Mouse (Mus musculus) limb, embryonic 13.5 days (tissue): Measurements from ENCODE around the gene Arl15. TPM values are rescaled to one million over a fixed set of nuclear protein-coding genes. Genes with fewer than 3 reads are reported as not detected.

Experiments used
- ATAC-seq: fragments of 200-750 bp; cut with Nextera tagmentation; 2 replicates; pipeline ENCODE4 v1.8.0; 2017; ENCODE audit warnings: low read depth, moderate number of reproducible peaks, moderate TSS enrichment; ENCODE audit not compliant: low FRiP score
- H3K27ac ChIP-seq: fragments of 300-500 bp; sonication (generic); 2 replicates; pipeline ENCODE4 v1.5.1; 2015; ENCODE audit warnings: inconsistent platforms, mild to moderate bottlenecking, moderate library complexity
- H3K27me3 ChIP-seq: fragments of 300-500 bp; sonication (generic); 2 replicates; pipeline ENCODE4 v1.6.1; 2015; ENCODE audit warnings: mild to moderate bottlenecking, inconsistent platforms
- H3K36me3 ChIP-seq: fragments of 300-500 bp; sonication (generic); 2 replicates; pipeline ENCODE4 v1.6.1; 2015; ENCODE audit warnings: inconsistent platforms, mild to moderate bottlenecking, moderate library complexity
- H3K4me1 ChIP-seq: fragments of 300-500 bp; sonication (generic); 2 replicates; pipeline ENCODE4 v1.6.1; 2015; ENCODE audit warnings: inconsistent platforms
- H3K4me2 ChIP-seq: fragments of 300-500 bp; sonication (generic); replicated peaks from 2 replicates; pipeline ENCODE4 v1.6.1; 2015; ENCODE audit warnings: inconsistent platforms, mild to moderate bottlenecking, moderate library complexity
- H3K4me3 ChIP-seq: fragments of 300-500 bp; sonication (generic); 2 replicates; pipeline ENCODE4 v1.5.1; 2015; ENCODE audit warnings: moderate library complexity, mild to moderate bottlenecking, inconsistent platforms
- H3K9ac ChIP-seq: fragments of 300-500 bp; sonication (generic); 2 replicates; pipeline ENCODE4 v1.6.1; 2015; ENCODE audit warnings: mild to moderate bottlenecking, inconsistent platforms
- H3K9me3 ChIP-seq: fragments of 300-500 bp; sonication (generic); 2 replicates; pipeline ENCODE4 v1.6.1; 2016; ENCODE audit warnings: inconsistent platforms
- WGBS: fragments of 180-500 bp; shearing (Covaris S2); methylation state at CpG from one replicate; pipeline ENCODE4 v1.1.7; 2015; 5-methylcytosine and 5-hydroxymethylcytosine counted together
- polyA plus RNA-seq: library from polyadenylated mRNA; unstranded; fragments of >200 nt; fragmentation: Nextera tagmentation; extraction: Ambion mirVana; gene quantifications from 2 replicates; pipeline ENCODE4 v1.2.1, GENCODE M21; 2015

Gene Arl15
- polyA plus RNA-seq, 1 experiment from 2014 or later: 14.2 TPM

DNA sequence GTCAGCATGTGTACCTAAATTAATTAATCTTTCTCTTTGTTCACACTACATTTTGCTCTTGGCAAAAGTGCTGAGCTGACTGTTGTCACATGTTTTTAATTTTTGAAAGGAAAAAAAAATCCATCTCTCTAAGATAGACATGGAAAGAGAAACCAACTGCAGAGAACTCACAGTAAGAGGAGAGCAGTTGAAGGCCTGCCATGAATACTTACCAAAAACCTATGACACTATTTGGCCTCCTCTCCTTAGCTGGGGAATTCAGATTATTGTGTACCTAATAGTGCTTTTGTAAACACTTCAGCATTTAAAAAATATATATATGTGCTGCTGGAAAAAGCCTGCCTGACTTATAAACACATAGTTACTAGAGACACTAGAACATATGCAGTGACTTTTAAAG, 302.1 kb downstream of the Arl15 start:
- Histone ChIP-seq H3K4me2 (no peak overlapping the region), H3K36me3 (no peaks in the 10 kb centered on the region), H3K9ac (no peak overlapping the region), H3K4me3 (no peak overlapping the region), H3K4me1 (peaks cover 18% of the 10 kb centered on the region), H3K27me3 (no peaks in the 10 kb centered on the region), H3K27ac (no peak overlapping the region), H3K9me3 (no peaks in the 10 kb centered on the region)
- ATAC-seq: no peak

DNA sequence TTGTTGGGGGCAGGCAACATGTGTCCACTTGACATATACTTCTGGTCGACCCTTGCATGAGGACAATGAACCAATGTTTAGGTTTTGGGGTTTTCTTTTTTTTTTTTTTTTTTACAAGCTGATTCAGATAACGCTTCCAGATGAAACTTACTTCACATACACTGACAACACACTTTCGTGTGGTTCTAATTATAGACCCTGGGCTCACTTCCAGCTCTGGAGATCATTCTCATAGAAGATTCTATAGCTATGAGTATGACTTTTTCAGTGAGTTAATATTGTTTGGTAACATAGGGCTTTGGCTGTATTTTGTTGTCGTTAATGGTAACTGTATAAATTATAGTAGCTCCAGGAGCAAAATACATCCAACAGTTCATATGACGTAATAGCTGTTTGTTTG, 306.9 kb downstream of the Arl15 start:
- H3K36me3 ChIP-seq: 0 out of 2 replicates have a peak, but pooled peaks cover 11% of the 10 kb centered on the region
- H3K27me3 ChIP-seq: no peaks in the 10 kb centered on the region
- ATAC-seq: peak; percentile 40; the same call in 1 of the 2 replicates
- no peaks in the 10 kb centered on the region for H3K9me3 ChIP-seq
- 40% methylated on average over 5 of the region's 5 CpGs for WGBS
- H3K27ac ChIP-seq: no peak overlapping the region
- H3K4me2 ChIP-seq: no peak overlapping the region
- H3K4me3 ChIP-seq: no peak overlapping the region
- H3K9ac ChIP-seq: no peak overlapping the region
- H3K4me1 ChIP-seq: peaks cover 10% of the 10 kb centered on the region

DNA sequence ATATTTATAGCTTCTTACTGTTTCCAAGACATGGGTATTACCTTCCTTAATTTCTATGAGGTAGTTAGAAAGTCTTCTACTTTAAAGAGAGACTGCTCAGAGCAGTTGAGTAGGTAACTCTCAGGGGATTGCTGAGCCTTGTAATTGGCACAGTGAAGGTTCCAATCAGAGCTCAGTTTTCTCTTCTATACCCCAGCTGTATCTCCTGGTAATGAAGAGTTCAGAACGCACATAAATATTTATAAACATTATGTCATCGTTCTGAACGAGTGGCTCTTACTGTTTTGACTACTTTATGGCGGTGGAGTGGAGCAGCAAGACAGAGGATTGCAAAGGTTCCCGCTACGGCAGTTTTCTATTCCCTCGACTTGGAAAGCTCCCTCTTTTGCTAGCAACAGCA, 311.8 kb downstream of the Arl15 start:
- Histone ChIP-seq H3K36me3 (0 out of 2 replicates have a peak, but pooled peaks cover 11% of the 10 kb centered on the region), H3K4me3 (no peak overlapping the region), H3K27me3 (no peaks in the 10 kb centered on the region), H3K9me3 (no peaks in the 10 kb centered on the region), H3K9ac (no peak overlapping the region), H3K4me1 (peaks cover 12% of the 10 kb centered on the region; the same call in 1 of the 2 replicates), H3K27ac (0 out of 2 replicates have a peak overlapping the region, but pooled peaks have one; percentile 44), H3K4me2 (no peak overlapping the region)
- WGBS: 47% methylated on average over 7 of the region's 7 CpGs
- peak; percentile 32 for ATAC-seq

DNA sequence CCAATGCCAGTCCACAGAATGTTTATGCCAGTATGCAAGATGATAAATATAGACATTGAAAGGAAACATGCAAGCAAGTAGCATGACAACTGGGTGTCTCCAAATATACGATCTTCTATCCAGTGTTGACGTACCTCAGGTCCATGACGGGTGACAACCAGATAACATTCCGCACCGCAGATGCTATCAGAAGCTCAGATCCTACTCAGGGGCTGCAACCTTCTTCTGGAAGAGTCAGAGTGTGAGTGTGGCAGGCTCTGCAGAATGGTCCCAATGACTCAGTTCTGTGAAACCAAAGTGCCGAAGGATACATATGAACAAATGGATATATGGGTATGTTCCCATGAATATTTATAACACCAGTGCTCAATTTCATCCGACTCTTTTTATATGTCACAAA, 313.2 kb downstream of the Arl15 start:
- H3K4me2 ChIP-seq: no peak overlapping the region
- no peaks in the 10 kb centered on the region for H3K27me3 ChIP-seq
- 94% methylated on average over 7 of the region's 7 CpGs for WGBS
- no peak for ATAC-seq
- H3K4me3 ChIP-seq: no peak overlapping the region
- H3K36me3 ChIP-seq: 0 out of 2 replicates have a peak, but pooled peaks cover 11% of the 10 kb centered on the region
- no peak overlapping the region for H3K27ac ChIP-seq
- H3K4me1 ChIP-seq: peaks cover 8% of the 10 kb centered on the region; the same call in 1 of the 2 replicates
- no peak overlapping the region for H3K9ac ChIP-seq
- H3K9me3 ChIP-seq: no peaks in the 10 kb centered on the region

DNA sequence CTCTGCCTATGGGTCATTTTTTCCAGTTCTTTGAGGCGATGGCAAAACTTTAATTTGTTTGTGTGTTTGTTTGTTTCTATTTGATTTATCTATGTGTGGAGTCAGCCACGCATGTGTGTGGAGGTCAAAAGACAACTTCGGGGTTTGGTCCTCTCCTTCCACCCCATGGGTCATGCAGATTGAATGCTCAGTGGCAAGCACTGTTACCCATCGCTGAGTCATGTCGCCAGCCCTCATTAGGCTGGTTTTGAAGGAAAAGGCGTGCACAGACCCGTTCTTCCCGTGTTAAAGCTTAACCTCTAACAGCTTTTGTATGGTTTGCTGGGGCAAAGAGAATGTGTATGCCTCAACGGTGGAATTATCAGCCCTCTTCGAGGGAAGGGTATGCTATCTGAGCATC, 315.1 kb downstream of the Arl15 start:
- ATAC-seq: no peak
- Histone ChIP-seq H3K9me3 (no peaks in the 10 kb centered on the region), H3K27me3 (no peaks in the 10 kb centered on the region), H3K4me3 (no peak overlapping the region), H3K36me3 (no peaks in the 10 kb centered on the region), H3K27ac (no peak overlapping the region), H3K9ac (no peak overlapping the region), H3K4me2 (no peak overlapping the region), H3K4me1 (peaks cover 17% of the 10 kb centered on the region; the same call in 1 of the 2 replicates)
- 81% methylated on average over 10 of the region's 10 CpGs for WGBS

- peaks cover 17% of the 10 kb centered on the region; the same call in 1 of the 2 replicates for H3K4me1 ChIP-seq
- no peak overlapping the region for H3K4me2 ChIP-seq
- no peak overlapping the region for H3K9ac ChIP-seq
- no peaks in the 10 kb centered on the region for H3K27me3 ChIP-seq
- no peak for ATAC-seq
- H3K9me3 ChIP-seq: no peaks in the 10 kb centered on the region
- 45% methylated on average over 4 of the region's 4 CpGs for WGBS
- no peak overlapping the region for H3K4me3 ChIP-seq
- no peak overlapping the region for H3K27ac ChIP-seq
- H3K36me3 ChIP-seq: no peaks in the 10 kb centered on the region
Measured at GRCm38 (mm10) chr13:114109845-114110244, 315.5 kb downstream of the Arl15 start.

DNA sequence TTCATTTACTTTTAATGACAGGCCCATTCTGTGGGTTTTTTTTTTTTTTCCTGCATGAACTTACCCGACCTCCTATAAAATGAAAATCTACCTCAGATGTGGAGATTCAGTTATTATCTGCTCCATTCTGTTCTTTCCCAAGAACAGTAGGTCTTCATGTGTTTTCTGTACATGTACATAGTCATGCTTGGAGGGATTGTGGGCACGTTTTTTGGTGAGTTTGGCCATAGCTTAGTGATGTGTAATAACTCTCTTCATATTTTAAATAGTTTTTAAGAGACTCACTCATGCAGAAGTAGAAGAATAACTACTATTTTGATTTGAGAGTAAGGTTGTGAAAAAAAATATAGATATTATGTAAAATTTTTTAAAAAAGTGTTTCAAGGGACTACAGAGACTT, 319.2 kb downstream of the Arl15 start:
- no peaks in the 10 kb centered on the region for H3K27me3 ChIP-seq
- H3K27ac ChIP-seq: no peak overlapping the region
- H3K4me1 ChIP-seq: peaks cover 19% of the 10 kb centered on the region
- H3K9me3 ChIP-seq: no peaks in the 10 kb centered on the region
- no peak for ATAC-seq
- no peak overlapping the region for H3K9ac ChIP-seq
- H3K4me2 ChIP-seq: no peak overlapping the region
- WGBS: 49% methylated on average over 2 of the region's 2 CpGs
- no peak overlapping the region for H3K4me3 ChIP-seq
- no peaks in the 10 kb centered on the region for H3K36me3 ChIP-seq

DNA sequence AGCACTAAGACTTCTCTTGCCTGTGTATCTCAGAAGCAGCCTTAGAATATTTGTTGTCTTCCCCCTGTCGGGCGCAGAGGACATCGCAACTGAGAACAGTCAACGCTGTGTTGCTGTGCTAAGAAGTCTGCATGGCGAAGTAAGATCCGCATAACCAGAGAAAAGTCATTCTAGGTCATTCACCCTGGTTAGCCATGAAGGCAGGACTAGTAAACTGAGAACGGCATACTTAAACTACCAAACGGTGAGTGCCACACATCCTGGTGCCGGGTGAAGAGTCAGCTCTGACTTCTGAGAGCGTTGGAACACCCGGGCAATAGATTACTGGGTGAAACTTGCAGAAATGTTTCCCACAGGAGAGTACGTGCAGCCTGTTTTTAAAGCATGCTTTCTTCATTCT, 320.3 kb downstream of the Arl15 start:
- Histone ChIP-seq H3K9me3 (no peaks in the 10 kb centered on the region), H3K27me3 (no peaks in the 10 kb centered on the region), H3K27ac (no peak overlapping the region), H3K4me2 (no peak overlapping the region), H3K9ac (no peak overlapping the region), H3K4me1 (peaks cover 29% of the 10 kb centered on the region), H3K36me3 (no peaks in the 10 kb centered on the region), H3K4me3 (no peak overlapping the region)
- 93% methylated on average over 12 of the region's 12 CpGs for WGBS
- no peak for ATAC-seq

DNA sequence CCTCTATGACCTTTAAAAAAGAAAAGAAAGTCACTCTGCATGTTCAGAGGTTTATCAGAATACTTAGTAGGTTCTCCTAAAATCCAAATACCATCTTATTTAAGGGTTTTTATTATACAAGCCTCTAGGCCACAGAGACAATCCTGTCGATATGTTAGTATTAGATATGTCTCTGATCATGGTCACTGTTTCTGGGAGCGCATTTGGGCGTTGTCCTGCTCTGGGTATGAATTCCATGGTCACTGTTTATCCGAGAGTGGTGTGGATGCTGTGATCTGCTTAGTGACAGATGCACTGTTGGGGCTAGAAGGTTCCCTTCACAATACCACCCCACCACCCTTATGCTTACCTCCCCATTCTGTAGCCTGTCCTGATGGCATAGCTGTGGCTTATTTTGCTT, 320.8 kb downstream of the Arl15 start:
- 94% methylated on average over 4 of the region's 4 CpGs for WGBS
- Histone ChIP-seq H3K4me2 (no peak overlapping the region), H3K9ac (no peak overlapping the region), H3K27ac (no peak overlapping the region), H3K4me3 (no peak overlapping the region), H3K4me1 (peaks cover 31% of the 10 kb centered on the region), H3K27me3 (no peaks in the 10 kb centered on the region), H3K36me3 (no peaks in the 10 kb centered on the region), H3K9me3 (no peaks in the 10 kb centered on the region)
- ATAC-seq: no peak

- Histone ChIP-seq H3K9ac (no peak overlapping the region), H3K4me2 (no peak overlapping the region), H3K4me3 (no peak overlapping the region), H3K9me3 (no peaks in the 10 kb centered on the region), H3K4me1 (peaks cover 23% of the 10 kb centered on the region), H3K27me3 (no peaks in the 10 kb centered on the region), H3K27ac (no peak overlapping the region), H3K36me3 (no peaks in the 10 kb centered on the region)
- 65% methylated on average over 19 of the region's 19 CpGs for WGBS
- no peak for ATAC-seq
Measured at GRCm38 (mm10) chr13:114118104-114118830, 324.0 kb downstream of the Arl15 start.

DNA sequence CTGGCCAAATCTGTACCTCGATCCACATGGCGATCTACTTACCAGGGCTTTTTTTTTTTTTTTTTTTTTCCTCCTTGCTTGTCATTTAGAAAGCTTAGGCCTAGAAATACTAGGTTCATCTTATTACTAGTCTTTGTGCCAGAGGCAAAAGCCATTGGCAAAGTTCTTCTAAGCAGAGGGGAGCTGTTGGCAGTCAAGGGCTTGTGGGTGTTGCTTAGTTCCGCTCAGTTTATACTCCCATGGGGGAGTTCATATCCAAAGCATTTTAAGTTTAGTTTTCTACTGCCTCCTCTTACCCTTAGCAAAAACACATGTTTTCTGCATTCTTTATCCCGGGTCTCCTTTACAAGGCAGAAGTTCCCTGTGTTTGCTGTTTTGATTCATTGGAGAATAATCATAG, 325.5 kb downstream of the Arl15 start:
- Histone ChIP-seq H3K27ac (no peak overlapping the region), H3K4me2 (no peak overlapping the region), H3K9me3 (no peaks in the 10 kb centered on the region), H3K9ac (no peak overlapping the region), H3K27me3 (no peaks in the 10 kb centered on the region), H3K4me3 (no peak overlapping the region), H3K36me3 (no peaks in the 10 kb centered on the region), H3K4me1 (peaks cover 27% of the 10 kb centered on the region)
- 86% methylated on average over 4 of the region's 4 CpGs for WGBS
- no peak for ATAC-seq

- no peak overlapping the region for H3K4me3 ChIP-seq
- no peak overlapping the region for H3K4me2 ChIP-seq
- no peaks in the 10 kb centered on the region for H3K36me3 ChIP-seq
- H3K9me3 ChIP-seq: no peaks in the 10 kb centered on the region
- 90% methylated on average over 9 of the region's 9 CpGs for WGBS
- H3K4me1 ChIP-seq: peaks cover 32% of the 10 kb centered on the region
- H3K27ac ChIP-seq: no peak overlapping the region
- no peak overlapping the region for H3K9ac ChIP-seq
- no peak for ATAC-seq
- no peaks in the 10 kb centered on the region for H3K27me3 ChIP-seq
Measured at GRCm38 (mm10) chr13:114121591-114121990, 327.3 kb downstream of the Arl15 start.

GRCm38 (mm10) chr13:114123391-114123790, 329.1 kb downstream of the Arl15 start:
- no peak for ATAC-seq
- H3K9ac ChIP-seq: no peak overlapping the region
- H3K27ac ChIP-seq: no peak overlapping the region
- H3K36me3 ChIP-seq: no peaks in the 10 kb centered on the region
- H3K9me3 ChIP-seq: peaks cover 4% of the 10 kb centered on the region; the same call in 1 of the 2 replicates
- 85% methylated on average over 3 of the region's 3 CpGs for WGBS
- H3K4me3 ChIP-seq: no peak overlapping the region
- H3K4me1 ChIP-seq: peaks cover 26% of the 10 kb centered on the region
- no peak overlapping the region for H3K4me2 ChIP-seq
- H3K27me3 ChIP-seq: no peaks in the 10 kb centered on the region
